Mouse (Mus musculus) urinary bladder, adult 18-20 months (tissue): ENCODE measurements at regions not wholly inside any gene's neighbourhood (a gene's known extent, or its start where the extent isn't known, plus 50 kb on each side); places are given as distances from the start of the nearest gene placed in this dataset.

Experiments used
- DNase-seq, 2 experiments: peaks; one replicate each; pipeline ENCODE4 v3.0.0; 2022; ENCODE audit warnings: low spot score in 2 of 2, mixed read lengths in 2 of 2

DNA sequence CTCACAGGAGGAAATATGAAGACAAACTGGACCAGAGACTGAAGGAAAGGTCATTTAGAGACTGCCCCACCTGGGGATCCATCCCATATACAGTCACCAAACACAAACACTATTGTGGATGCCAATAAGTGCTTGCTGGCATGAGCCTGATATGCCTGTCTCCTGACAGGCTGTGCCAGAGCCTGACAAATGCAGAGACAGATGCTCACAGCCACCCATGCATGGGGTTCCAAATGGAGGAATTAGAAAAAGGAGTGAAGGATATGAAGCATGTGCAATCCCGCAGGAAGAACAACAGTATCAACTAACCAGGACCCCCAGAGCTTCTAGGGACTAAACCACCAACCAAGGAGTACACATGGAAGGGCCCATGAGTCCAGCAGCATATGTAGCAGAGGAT lies 505.9 kb downstream of the Gm6685 start:
- no peak for DNase-seq

DNA sequence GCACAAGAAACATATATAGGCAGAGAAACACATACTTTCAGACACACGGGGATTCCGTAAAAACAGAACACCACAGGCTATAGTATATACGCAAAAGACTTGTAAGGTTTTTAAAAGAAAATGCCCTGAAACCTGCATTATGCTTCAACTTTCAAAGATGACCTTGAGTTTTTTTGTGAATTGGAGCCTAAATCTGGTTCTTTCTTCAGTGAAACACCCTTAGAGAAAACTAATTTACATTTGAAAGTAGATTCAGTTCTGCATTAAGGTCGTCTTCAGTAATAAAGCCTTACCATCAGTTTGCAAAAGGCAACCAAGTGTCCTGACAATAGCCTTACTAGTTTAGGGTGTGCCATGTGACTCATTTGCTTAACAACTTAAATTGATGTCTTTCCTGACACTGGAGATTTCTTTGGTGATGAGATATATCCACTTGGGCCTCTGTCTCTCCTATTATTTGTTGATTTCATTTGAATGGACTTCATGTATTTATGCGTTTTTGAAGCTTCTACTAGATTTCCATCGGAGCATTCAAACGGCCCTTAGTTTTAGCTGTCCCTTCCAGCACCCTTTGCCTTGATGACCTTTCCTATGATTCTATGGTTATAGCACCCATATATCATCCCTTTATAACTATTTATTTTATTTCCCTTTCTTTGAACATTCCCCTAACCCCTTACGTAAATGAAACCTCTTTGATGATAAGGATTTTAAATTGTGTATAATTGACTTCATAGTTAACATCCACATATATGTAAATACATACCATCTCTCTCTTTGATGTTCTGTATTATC lies 539.6 kb downstream of the Gm6685 start:
- no peak for DNase-seq

DNA sequence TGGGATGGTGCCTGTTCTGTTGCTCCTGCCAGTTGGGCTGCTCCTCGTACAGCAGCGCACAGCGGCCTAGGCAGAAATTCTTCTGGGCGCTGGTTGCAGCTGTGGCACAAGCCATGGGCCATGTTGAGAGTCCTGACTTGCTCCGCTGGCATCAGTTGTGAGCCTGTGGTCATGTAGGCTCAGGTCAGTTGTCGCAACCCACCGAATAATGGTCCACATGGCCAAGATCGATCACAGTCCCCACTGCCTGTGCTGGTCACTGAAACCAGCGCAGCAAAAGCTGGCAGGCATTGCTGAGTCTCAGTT lies 585.8 kb downstream of the Gm6685 start:
- DNase-seq = no peak

DNA sequence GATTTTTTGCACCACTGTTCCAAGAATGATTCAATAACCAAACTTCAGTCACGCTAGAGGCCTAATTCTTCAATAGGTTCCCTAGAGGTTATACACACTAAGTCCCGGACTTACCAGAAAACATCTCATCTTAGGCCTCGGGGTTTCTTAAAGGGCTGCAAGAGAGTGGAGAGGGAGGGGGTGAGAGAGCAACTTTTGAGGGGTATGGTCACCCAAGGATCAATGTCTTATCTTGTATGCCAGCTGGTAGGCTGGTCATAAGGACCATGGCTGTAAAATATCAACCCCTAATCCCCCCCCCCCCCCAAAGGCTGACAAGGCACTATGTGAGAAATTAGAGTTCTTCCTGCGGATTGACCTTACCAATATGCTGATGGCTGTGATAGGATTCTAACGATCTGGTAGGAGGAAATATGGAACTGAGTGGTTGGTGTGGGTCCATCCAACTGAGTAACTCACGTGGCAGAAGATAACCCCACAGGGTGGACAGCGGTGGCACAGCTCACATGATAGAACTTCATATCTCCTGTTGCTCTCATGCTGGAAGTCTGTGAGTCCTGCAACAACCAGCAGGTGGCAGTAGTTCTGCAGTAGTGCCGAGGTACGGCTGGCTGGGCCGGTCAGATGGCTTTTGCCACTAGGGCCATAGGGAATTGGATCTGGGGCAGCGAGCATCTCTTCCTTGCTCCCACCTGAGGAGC lies 586.3 kb downstream of the Gm6685 start:
- peak in 1 of 2 experiments; percentile 12 for DNase-seq

DNA sequence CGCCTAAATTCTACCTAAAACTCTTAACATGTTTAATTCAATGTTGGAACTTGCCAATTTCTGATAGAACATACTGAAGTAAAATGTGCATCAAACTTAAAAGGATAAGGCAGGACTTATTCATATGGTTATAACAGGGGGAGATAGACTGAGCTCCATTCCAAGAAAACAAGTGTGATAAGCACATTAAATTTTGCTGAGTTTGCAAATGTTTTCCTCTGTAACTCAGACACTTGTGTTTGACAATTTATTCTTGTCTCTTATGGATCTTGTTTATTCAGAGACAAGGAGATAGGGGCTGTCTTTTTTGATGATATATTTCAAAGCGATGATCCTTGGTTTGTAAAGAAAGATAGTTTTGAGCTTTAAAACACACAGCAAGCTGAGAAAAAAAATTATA lies 613.6 kb downstream of the Gm6685 start:
- DNase-seq = no peak

DNA sequence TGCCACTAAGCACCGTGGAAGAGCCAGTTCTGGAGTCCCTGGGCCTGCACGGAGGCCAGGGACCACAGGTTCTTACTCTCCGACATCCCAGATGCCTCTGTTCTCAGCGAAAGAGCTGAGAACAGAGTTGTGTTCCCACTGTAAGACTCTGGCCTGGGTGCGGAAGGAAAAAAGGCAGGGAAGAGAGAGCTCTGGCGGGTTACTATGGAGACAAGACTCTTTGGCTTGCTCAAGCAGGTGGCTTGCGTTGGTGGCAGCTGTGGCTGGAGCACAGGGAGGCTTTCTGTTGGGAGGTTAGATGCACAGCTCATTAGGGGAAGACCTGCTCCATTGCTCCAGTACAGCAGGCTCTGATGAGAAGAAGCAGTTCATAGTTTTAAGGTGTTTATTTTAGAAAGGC lies 618.3 kb downstream of the Gm6685 start:
- no peak for DNase-seq

DNA sequence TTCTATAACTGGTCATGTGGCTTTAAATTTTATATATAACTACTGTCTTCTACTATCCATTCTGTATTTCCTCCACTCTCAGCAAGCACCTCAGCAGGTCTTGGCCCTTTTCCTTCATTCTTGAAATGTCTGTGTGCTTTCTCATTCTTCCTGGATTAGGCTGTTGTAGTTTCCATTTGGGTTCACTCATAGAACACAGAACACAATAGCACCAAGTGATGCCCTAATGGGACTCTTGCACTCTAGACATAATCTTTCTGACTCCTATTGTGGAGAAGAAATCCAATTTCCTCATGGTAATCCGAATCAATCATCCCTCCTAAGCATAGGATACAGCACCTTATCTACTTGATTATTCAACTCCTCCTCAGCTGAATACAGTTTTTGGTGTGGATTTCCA lies 667.2 kb downstream of the Gm6685 start:
- DNase-seq = no peak
